Mouse (Mus musculus) adipose tissue, adult 10 weeks (tissue): Measurements from ENCODE around the gene Gart. TPM values are rescaled to one million over a fixed set of nuclear protein-coding genes. Genes with fewer than 3 reads are reported as not detected.

Experiments
- polyA plus RNA-seq: library from polyadenylated mRNA; stranded (reverse); fragments of 350-450 nt; fragmentation: Illumina TruSeq; extraction: RNeasy Lipid Tissue Mini Kit (QIAGEN cat#74804); gene quantifications from one replicate; pipeline ENCODE4 v1.2.3, GENCODE M21; 2014; ENCODE audit warnings: low read depth, low replicate concordance

Gene Gart
- 38.5 TPM for polyA plus RNA-seq

DNA sequence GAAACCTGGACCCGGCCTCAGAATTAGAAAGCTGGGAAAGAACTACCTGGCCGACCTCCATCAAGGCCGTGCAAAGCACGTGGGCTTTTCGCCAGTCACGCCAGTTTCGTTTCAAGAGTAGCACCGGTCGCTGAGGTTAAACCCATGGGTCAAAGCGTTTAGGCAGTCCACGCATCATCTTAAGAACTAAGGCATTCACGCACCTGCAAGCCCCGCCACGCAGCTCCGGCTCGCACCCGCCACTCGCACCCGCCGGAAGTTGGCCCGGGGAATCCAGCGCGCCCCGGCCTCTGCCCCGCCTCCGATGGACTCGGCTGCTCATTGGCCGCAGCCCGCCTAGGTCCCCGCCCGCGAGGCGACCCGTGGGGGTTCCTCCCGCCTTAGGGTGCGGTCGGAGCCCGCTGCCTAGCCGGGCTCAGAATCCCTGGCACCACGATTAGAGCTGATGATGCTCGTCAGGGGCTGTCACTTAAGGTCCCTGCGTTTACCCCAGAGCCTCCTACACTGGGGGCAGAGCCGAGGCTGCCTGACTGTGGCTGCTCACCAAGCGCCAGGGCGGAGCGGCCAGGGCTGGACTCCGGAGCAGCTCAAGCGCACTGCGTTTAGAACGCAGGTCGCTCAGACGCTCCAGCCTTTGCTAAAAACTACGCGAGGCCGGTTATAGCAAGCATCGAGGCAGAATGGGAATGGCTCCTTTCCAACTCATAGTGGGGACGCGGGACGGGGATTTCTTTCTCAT, at the start of gene Gart:
Gart (minus strand) TSS at position 272 of the 739 bp plus-strand sequence.

DNA sequence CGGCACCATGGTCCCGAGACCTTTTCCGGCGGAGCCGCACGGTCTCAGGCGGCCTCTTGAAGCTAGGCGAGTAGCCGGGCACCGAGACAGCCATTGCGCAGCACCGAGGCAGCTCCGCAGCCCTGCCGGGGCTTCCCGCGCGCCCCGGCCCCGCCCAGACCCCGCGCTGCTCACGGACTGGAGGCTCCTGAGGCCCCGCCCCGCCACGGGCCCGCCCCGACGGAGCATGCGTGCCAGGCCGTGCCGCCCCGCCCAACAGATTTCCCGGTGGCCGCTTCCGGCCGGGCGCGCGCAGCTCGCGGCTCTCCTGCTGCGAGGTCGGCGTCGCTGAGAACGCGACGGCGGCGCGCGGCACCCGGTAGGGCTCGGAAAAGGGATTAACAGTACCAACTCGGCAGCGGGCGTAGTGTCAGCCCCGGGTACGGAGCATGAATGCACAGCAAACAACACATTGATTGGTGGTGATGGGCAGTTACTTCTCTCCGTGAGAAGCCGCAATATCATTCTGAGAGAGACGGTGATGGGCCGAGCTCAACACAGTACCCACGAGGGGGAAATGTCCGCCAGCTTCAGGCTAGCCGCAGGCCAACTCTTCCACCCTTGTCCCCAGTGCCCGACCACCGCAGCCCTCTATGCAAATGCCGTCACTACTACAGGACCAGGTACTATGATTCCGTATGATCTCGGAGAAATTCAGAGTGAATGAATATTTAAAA, 42.0 kb upstream of the Gart start, which contains the start of gene Donson:
Donson (minus strand) TSS at position 152 of the 716 bp plus-strand sequence.

GRCm38 (mm10) chr16:91647461-91648219, 888 bp upstream of the Gart start, which contains the start of gene Son:
Gene Son, plus strand, starts transcription at chr16:91647506.

DNA sequence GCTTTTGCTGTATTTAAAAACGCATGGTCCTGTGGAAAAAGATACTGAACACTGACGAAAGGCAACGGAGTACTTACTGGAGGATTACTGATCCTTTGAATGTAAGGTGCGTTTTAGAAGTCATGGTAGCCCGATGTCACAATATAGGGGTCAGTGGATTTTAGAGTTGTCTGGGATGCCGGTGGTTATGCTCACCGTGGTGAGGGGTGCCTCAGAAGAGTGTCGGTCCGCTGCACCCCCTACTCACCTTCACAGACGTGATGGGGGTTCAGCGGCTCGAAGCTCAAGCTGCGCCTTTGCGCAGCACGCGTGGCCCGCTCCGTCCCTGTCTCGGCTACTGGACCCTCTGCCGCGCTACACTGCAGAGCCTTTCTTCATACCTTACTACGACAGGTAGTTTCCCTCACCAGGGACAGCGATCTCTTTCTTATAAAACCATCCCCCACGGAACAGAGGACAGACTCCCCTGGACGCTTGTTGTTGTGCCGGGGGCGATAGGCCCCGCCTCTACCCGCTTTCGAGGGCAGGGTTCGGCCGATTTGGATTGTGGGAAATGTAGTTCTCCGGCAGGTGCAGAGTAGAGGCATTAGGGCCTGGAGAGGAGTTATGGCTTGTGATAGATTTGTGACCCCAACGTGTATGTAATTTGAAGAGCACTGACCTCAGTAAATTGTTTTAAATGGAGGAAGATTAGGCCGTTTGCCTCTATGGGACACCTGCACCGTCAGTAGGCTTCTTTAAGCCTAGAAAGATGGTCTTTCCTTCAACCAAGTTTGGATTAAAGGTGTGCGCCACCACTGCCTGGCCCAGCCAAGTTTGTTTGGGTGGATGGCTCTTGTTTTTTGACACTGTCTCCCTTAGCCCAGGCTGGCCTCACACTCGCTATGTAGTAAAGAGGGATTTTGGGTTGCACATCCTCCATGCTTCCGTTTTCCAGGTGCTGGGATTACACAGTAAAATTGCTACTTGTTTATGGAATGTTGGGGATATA, 27.9 kb downstream of the Gart start, which contains the start of gene Dnajc28:
Dnajc28 (minus strand) TSS at position 516 of the 991 bp plus-strand sequence.

DNA sequence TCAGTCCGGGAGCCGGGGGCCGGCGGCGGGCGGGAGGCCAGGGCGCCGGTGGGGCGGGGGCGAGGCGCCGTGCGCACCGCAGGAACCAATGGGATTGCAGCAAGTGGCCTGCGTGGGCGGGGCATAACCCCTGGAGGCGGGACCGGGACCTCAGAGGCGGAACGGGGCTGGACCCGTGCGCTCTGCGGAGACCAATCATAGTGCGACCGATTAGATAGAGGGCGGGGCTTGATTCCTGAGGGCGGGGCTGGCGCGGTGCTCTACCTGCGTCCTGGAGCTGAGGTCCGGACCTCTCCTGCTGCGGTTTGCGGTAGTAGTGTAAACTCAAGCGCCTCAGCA, 49.1 kb downstream of the Gart start, which contains the start of gene Tmem50b:
Tmem50b (minus strand) TSS at position 129 of the 339 bp plus-strand sequence.

Other genes starting within 250 kb of the Gart start
- 54.5 TPM for gene Il10rb, start 240.8 kb downstream of the Gart start, polyA plus RNA-seq
- gene Ifnar1, start 161.7 kb downstream of the Gart start, polyA plus RNA-seq = 29.5 TPM
- gene Ifngr2, start 99.9 kb downstream of the Gart start, polyA plus RNA-seq = 67.0 TPM
- gene Tmem50b, start 49.2 kb downstream of the Gart start, polyA plus RNA-seq = 69.7 TPM
- gene Dnajc28, start 27.9 kb downstream of the Gart start, polyA plus RNA-seq = 4.9 TPM
- gene Son, start 554 bp upstream of the Gart start, polyA plus RNA-seq = 171 TPM
- gene Donson, start 41.8 kb upstream of the Gart start, polyA plus RNA-seq = 5.6 TPM
- 38.2 TPM for gene Cryzl1, start 82.0 kb upstream of the Gart start, polyA plus RNA-seq
- 29.3 TPM for gene Itsn1, start 82.3 kb upstream of the Gart start, polyA plus RNA-seq